Mouse (Mus musculus) gastrocnemius, postnatal 14 days (tissue): ENCODE results near the gene Ltbp3. TPM values are rescaled to one million over a fixed set of nuclear protein-coding genes. Genes with fewer than 3 reads are reported as not detected.
"Not testable (repeated sequence)": the region's sequence is repeated elsewhere in the genome, so short reads cannot be mapped to it uniquely, and the experiment has no call there.

Source experiments
- DNase-seq: peaks from one replicate; pipeline ENCODE4 v3.0.0; 2021; ENCODE audit warnings: mixed read lengths
- intact Hi-C: fragments of 180-260 bp; cut with DNase I; formaldehyde crosslinking; loops from one replicate; pipeline ENCODE4 v1.15.1; 2025; ENCODE audit warnings: low total_unique reads
- total RNA-seq, 2 experiments: library from RNA; stranded (reverse); gene quantifications; 2 replicates each; pipeline ENCODE4 v1.2.3; 2021

The Ltbp3 gene
- total RNA-seq, 2 experiments from 2014 or later = 57.0 to 66.4 TPM

DNA sequence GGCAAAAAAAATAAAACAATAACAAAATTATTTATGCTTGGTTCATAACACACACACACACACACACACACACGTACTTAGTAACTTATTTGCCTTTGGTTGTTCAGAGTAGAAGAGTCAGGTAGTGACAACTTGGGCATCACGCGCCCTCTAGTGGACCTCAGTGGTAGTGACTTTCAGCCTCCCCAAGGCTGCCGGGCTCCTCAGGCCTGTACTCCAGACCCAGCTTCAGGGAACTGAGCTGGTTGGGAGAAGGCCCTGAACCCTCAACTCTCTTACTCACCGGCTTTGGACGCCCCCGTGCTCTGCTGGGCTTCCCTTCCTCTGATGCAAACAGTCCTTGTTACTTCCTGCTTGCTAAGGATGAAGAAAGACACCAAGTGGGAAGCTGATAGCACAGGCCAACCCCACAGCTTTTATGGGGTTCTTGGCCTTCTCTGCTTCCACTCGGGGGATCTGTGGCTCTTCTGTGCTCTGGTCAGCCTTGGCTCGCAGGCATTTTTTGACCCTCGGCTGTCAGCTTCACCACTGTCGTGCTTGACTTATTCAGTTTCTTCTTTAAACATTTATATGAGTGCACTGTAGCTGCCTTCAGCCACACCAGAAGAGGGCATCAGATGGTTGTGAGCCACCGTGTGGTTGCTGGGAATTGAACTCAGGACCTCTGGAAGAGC is 45.9 kb downstream of the Ltbp3 start:
- intact Hi-C loops = loop anchor here (5.0 kb wide), 1 partner anchor 96 kb away; no protein-coding TSS in a partner anchor
- peak; percentile 87 for DNase-seq

- peak; percentile 82 for DNase-seq
- intact Hi-C loops = loop anchor here (5.0 kb wide), 1 partner anchor 95 kb away; no protein-coding TSS in a partner anchor
These were observed 46.5 kb downstream of the Ltbp3 start for GRCm38 (mm10) chr19:5787128-5787635.

GRCm38 (mm10) chr19:5787920-5788319 is 47.2 kb downstream of the Ltbp3 start:
- intact Hi-C loops = loop anchor here (5.0 kb wide), 1 partner anchor 94 kb away; no protein-coding TSS in a partner anchor
- DNase-seq = no peak

- intact Hi-C loops = loop anchor here (5.0 kb wide), 1 partner anchor 94 kb away; no protein-coding TSS in a partner anchor
- no peak for DNase-seq
These were observed 47.9 kb downstream of the Ltbp3 start for GRCm38 (mm10) chr19:5788620-5789019.

DNA sequence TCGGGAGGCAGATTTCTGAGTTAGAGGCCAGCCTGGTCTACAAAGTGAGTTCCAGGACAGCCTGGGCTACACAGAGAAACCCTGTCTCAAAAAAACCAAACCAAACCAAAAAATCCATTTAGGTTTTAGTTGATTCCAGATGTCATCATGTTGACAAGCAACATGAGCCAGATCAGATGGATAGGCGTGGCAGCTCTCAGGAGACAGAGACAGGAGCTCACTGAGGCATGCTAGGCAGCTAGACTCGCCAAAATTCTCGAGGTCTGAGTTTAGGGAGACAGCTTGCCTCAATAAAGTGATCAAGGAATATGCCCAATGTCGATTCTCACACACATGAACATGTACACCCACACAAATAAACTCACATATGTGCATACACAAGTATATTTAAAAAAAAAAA is 48.4 kb downstream of the Ltbp3 start:
- no peak for DNase-seq
- intact Hi-C loops = loop anchor here (5.0 kb wide), 1 partner anchor 93 kb away; no protein-coding TSS in a partner anchor

DNA sequence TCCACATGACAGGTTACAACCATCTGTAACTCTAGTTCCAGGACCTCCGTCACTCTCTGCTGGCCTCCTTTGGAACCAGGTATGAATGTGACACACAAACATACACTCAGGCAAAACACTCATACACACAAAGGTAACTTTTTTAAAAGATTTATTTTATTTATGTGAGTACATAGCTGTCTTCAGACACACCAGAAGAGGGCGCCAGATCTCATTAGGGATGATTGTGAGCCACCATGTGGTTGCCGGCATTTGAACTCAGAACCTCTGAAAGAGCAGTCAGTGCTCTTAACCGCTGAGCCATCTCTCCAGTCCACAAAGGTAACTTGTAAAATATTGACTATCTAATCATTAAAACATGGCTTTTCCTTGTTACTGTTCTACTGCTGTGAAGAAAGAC is 50.6 kb downstream of the Ltbp3 start:
- intact Hi-C loops = no loop called here
- no peak for DNase-seq

DNA sequence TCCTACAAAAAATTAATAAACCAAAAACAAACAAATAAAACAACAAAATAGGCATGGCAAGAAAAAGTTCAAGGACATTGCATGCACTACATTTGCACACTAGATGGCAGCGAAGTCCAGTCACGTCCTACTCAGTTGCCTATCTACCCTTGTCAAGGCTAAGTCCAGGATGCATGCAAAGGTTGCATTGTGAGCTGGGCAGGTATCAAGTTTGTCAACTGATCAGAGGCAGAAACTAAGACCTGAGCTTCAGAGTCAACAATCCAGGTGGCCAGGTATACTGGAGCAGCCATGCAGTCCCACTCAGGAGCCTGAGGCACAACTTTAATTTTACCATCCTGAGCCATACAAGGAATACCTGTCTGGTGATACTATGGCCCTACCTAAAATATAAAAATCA is 52.4 kb downstream of the Ltbp3 start:
- DNase-seq = peak; percentile 39
- intact Hi-C loops = no loop called here

- intact Hi-C loops = not testable (repeated sequence)
These were observed 53.4 kb downstream of the Ltbp3 start for GRCm38 (mm10) chr19:5793917-5794770.

GRCm38 (mm10) chr19:5794771-5795576 is 54.3 kb downstream of the Ltbp3 start:
- intact Hi-C loops = no loop called here
- no peak for DNase-seq

More at GRCm38 (mm10) chr19:5793917-5794770, 53.4 kb downstream of the Ltbp3 start:
- not testable (repeated sequence) for DNase-seq

GRCm38 (mm10) chr19:5795668-5796572 is 55.2 kb downstream of the Ltbp3 start:
- intact Hi-C loops = no loop called here

GRCm38 (mm10) chr19:5796573-5797111 is 55.9 kb downstream of the Ltbp3 start:
- DNase-seq = no peak
- intact Hi-C loops = no loop called here

More at GRCm38 (mm10) chr19:5795668-5796572, 55.2 kb downstream of the Ltbp3 start:
- no peak for DNase-seq

DNA sequence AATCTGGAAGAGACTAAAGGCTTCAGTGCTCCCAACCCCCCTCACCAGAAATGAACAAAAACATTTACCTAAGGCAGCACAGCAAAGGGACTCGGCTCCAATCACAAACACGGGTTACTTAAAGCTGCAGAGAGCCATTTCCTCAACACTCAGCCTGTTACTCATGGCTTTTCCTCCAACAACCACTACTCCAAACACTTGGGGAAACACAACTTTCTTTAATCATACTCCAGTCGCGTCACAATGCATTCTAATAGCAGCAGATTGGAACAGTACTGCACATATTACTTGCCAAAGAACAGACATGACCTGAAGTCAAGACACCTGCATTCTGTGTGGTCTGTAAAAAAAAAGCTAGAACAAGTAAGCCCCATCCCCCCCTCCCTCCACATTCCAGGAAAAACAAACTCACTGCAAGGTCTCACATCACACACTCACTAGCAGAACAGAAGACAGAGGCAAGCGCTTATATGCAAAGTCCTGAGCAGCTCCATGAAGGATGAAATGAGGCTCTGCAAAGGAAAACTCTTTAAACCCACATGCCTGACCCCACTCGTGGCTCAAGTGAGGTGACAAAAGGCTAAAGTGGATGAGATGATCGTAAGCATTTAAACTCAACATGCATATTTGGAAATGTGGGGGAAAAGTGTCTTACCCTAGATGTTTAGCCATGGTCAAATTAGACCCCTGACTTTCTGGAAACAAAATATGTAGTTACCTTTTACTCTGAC is 56.8 kb downstream of the Ltbp3 start:
- intact Hi-C loops = no loop called here
- no peak for DNase-seq

DNA sequence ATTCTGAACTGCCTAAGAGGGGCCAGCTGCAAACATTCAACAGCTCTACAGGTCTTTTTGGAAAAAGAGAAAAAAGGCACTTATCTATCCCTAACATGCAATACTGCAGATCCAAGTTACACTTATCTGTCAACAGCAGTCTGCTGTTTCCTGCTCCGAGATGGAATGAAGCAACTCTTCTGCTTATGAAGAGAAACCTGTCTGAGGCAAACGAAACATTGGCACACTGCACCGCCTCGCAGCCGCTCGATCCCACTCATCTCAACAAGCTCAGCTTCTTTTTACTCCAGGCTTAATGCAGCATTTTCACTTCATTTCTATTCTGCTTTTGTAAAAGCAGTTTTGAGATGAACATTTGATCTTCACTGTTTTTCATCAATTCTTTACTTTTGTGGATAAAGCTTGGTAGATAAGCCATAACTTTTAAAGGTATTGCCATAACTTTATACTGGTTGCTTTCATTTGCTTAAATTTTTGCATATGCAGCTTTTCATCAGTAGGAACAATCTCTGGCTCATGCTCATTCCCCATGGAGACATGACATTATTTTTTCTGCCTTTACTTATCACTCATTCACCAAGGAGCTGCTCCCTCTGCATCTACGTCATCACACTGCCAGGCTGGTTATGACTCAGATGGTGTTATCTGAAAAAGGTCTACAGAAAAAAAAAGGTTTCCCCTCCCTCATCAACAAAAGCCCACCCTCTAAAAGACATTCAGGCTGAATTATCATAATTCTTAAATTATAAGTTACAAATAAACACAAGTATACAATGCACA is 58.2 kb downstream of the Ltbp3 start:
- intact Hi-C loops = no loop called here
- DNase-seq = no peak

- intact Hi-C loops = loop anchor here (2.0 kb wide), 1 partner anchor 45 kb away; no protein-coding TSS in a partner anchor
These were observed 59.1 kb downstream of the Ltbp3 start for GRCm38 (mm10) chr19:5799566-5800349.

GRCm38 (mm10) chr19:5800350-5800631 is 59.6 kb downstream of the Ltbp3 start:
- no peak for DNase-seq
- intact Hi-C loops = loop anchor here (2.0 kb wide), 1 partner anchor 45 kb away; no protein-coding TSS in a partner anchor

More at GRCm38 (mm10) chr19:5799566-5800349, 59.1 kb downstream of the Ltbp3 start:
- no peak for DNase-seq
